Comparison of ENCODE assay signal across 10 mouse cellular contexts in genomic region chr3:88216116-88216515, GRCm38 (mm10). TPM values are rescaled to one million over a fixed set of nuclear protein-coding genes. Genes with fewer than 3 reads are reported as not detected.
A peak's percentile ranks its signal among the peaks of the same experiment; 100 is the strongest.
DNase-seq lines count a peak whose midpoint lies in the region; ATAC-seq and TF ChIP-seq lines count a peak whose summit lies in the region.
"Had no signal": no experiment of that assay in that cellular context is flagged by ENCODE, and none has a peak within 500 bp of the region (broad histone marks: within the 10 kb centered on the region; RNA-seq: fewer than 3 reads in every experiment).

No protein-coding gene starts in this region.

- no peak for ATAC-seq in limb, embryonic 12.5 days (ENCODE audit: insufficient number of reproducible peaks, insufficient read depth, low FRiP score, low TSS enrichment, low read depth)
- no peak for ATAC-seq in hindbrain, postnatal 0 days
- ATAC-seq in neural tube, embryonic 14.5 days (ENCODE audit: low read depth): no peak
- ATAC-seq: Patski had no signal

- no peak overlapping the region for H3K4me2 ChIP-seq in limb, embryonic 12.5 days
- H3K4me2 ChIP-seq in hindbrain, postnatal 0 days (ENCODE audit: low read depth, low read length): peak overlapping the region; percentile 66
- H3K4me2 ChIP-seq in neural tube, embryonic 14.5 days (ENCODE audit: low read depth, low read length): peak overlapping the region; percentile 93

- H3K27me3 ChIP-seq in limb, embryonic 12.5 days: peaks cover 99% of the 10 kb centered on the region
- H3K27me3 ChIP-seq in limb, embryonic 10.5 days (ENCODE audit: low read depth, poor library complexity, severe bottlenecking): peaks cover 100% of the 10 kb centered on the region
- H3K27me3 ChIP-seq in forebrain, embryonic 10.5 days (ENCODE audit: poor library complexity, severe bottlenecking): peaks cover 100% of the 10 kb centered on the region
- H3K27me3 ChIP-seq in hindbrain, postnatal 0 days (ENCODE audit: insufficient read depth, low read length): 0 out of 2 replicates have a peak, but pooled peaks cover 4% of the 10 kb centered on the region
- no peaks in the 10 kb centered on the region for H3K27me3 ChIP-seq in neural tube, embryonic 14.5 days (ENCODE audit: control insufficient read depth, insufficient read depth, low read length)

- H3K36me3 ChIP-seq in limb, embryonic 12.5 days: no peaks in the 10 kb centered on the region
- no peaks in the 10 kb centered on the region for H3K36me3 ChIP-seq in limb, embryonic 10.5 days
- H3K36me3 ChIP-seq in forebrain, embryonic 10.5 days (replicated peaks): peaks cover 73% of the 10 kb centered on the region
- H3K36me3 ChIP-seq in hindbrain, postnatal 0 days (ENCODE audit: insufficient read depth, low read length): peaks cover 6% of the 10 kb centered on the region; the same call in 1 of the 2 replicates
- H3K36me3 ChIP-seq in neural tube, embryonic 14.5 days (ENCODE audit: control insufficient read depth, insufficient read depth, low read length): peaks cover 3% of the 10 kb centered on the region; the same call in 1 of the 2 replicates

- 2% methylated on average over 6 of the region's 6 CpGs for WGBS in limb, embryonic 12.5 days
- 2% methylated on average over 6 of the region's 6 CpGs for WGBS in limb, embryonic 10.5 days
- 2% methylated on average over 6 of the region's 6 CpGs for WGBS in forebrain, embryonic 10.5 days
- 8% methylated on average over 6 of the region's 6 CpGs for WGBS in hindbrain, postnatal 0 days
- WGBS in neural tube, embryonic 14.5 days: 2% methylated on average over 6 of the region's 6 CpGs

- no peak for TF ChIP-seq CTCF in hindbrain, postnatal 0 days (IDR thresholded peaks at IDR 0.05; ENCODE audit: low read depth)

- peak overlapping the region; percentile 21; the same call in 1 of the 2 replicates for H3K4me3 ChIP-seq in limb, embryonic 12.5 days (replicated peaks)
- H3K4me3 ChIP-seq in limb, embryonic 10.5 days: no peak overlapping the region
- peak overlapping the region; percentile 78 for H3K4me3 ChIP-seq in forebrain, embryonic 10.5 days
- peak overlapping the region; percentile 66 for H3K4me3 ChIP-seq in hindbrain, postnatal 0 days (ENCODE audit: low read length)
- peak overlapping the region; percentile 73 for H3K4me3 ChIP-seq in neural tube, embryonic 14.5 days (ENCODE audit: low read depth, low read length)

- no peak for DNase-seq in limb, embryonic 10.5 days (ENCODE audit: low spot score)
- DNase-seq in forebrain, embryonic 10.5 days (ENCODE audit: extremely low spot score, low spot score): no peak
- DNase-seq in hindbrain, postnatal 0 days (ENCODE audit: low spot score): no peak
- DNase-seq in left cerebral cortex, adult 18-20 months (ENCODE audit: low spot score in 2 of 2): no peak
- no peak for DNase-seq in spleen, postnatal 10 days (ENCODE audit: low spot score in 2 of 2)
- DNase-seq in lung, postnatal 4 days: no peak

- 0 out of 2 replicates have a peak, but pooled peaks cover 3% of the 10 kb centered on the region for H3K9me3 ChIP-seq in limb, embryonic 12.5 days
- no peaks in the 10 kb centered on the region for H3K9me3 ChIP-seq in limb, embryonic 10.5 days (replicated peaks)
- no peaks in the 10 kb centered on the region for H3K9me3 ChIP-seq in forebrain, embryonic 10.5 days
- no peaks in the 10 kb centered on the region for H3K9me3 ChIP-seq in hindbrain, postnatal 0 days (ENCODE audit: low read length)
- H3K9me3 ChIP-seq in neural tube, embryonic 14.5 days (ENCODE audit: control insufficient read depth, low read length): no peaks in the 10 kb centered on the region

- no peak overlapping the region for H3K27ac ChIP-seq in limb, embryonic 12.5 days
- no peak overlapping the region for H3K27ac ChIP-seq in limb, embryonic 10.5 days
- peak overlapping the region; percentile 98 for H3K27ac ChIP-seq in forebrain, embryonic 10.5 days
- peak overlapping the region; percentile 93 for H3K27ac ChIP-seq in hindbrain, postnatal 0 days
- peak overlapping the region; percentile 99 for H3K27ac ChIP-seq in neural tube, embryonic 14.5 days (ENCODE audit: low read depth, low read length)

- peaks cover 14% of the 10 kb centered on the region for H3K4me1 ChIP-seq in limb, embryonic 12.5 days (replicated peaks)
- peaks cover 18% of the 10 kb centered on the region for H3K4me1 ChIP-seq in limb, embryonic 10.5 days
- peaks cover 98% of the 10 kb centered on the region for H3K4me1 ChIP-seq in forebrain, embryonic 10.5 days
- peaks cover 32% of the 10 kb centered on the region for H3K4me1 ChIP-seq in hindbrain, postnatal 0 days (ENCODE audit: insufficient read depth, low read length)
- H3K4me1 ChIP-seq in neural tube, embryonic 14.5 days (ENCODE audit: control insufficient read depth, insufficient read depth, low read length): peaks cover 47% of the 10 kb centered on the region

- no peak overlapping the region for H3K9ac ChIP-seq in limb, embryonic 12.5 days (replicated peaks)
- peak overlapping the region; percentile 88 for H3K9ac ChIP-seq in hindbrain, postnatal 0 days (replicated peaks; ENCODE audit: low read length)
- H3K9ac ChIP-seq in neural tube, embryonic 14.5 days (replicated peaks; ENCODE audit: low read depth, low read length): peak overlapping the region; percentile 99

RNA-seq across cellular contexts. Expression of gene Rhbg, which starts 38.4 kb away (rescaled TPM):
- 1.3 TPM in 2 replicates for polyA plus RNA-seq in limb, embryonic 12.5 days (2016; fragmentation: Nextera tagmentation; extraction: Ambion mirVana)
- 0.18 and 0.34 TPM in 2 replicates for polyA plus RNA-seq in limb, embryonic 10.5 days (2016; fragmentation: Nextera tagmentation; extraction: Ambion mirVana)
- 0.37 and 0.38 TPM in 2 replicates for polyA plus RNA-seq in forebrain, embryonic 10.5 days (2016; fragmentation: Nextera tagmentation; extraction: Ambion mirVana)
- 0.94 and 1.0 TPM in 2 replicates for total RNA-seq in hindbrain, postnatal 0 days (2014; rRNA removed)
- polyA plus RNA-seq in hindbrain, postnatal 0 days (2015; fragmentation: Nextera tagmentation; extraction: Ambion mirVana): 0.37 and 0.43 TPM in 2 replicates
- polyA plus RNA-seq in neural tube, embryonic 14.5 days (2014; fragmentation: Nextera tagmentation; extraction: Ambion mirVana): 0.51 and 0.85 TPM in 2 replicates
- total RNA-seq in left cerebral cortex, adult 18-20 months (2021): not detected
- total RNA-seq: layer of hippocampus, postnatal 25 days had no signal
- polyA plus RNA-seq: Patski had no signal

Comparison
In these comparisons a context has a peak if more than half of its experiments do, and no peak if none do; other contexts are left out.
1. H3K27ac ChIP-seq: peak in forebrain, embryonic 10.5 days (single experiment), hindbrain, postnatal 0 days (single experiment) and neural tube, embryonic 14.5 days (single experiment); none in limb, embryonic 12.5 days (single experiment) and limb, embryonic 10.5 days (single experiment).